Mouse (Mus musculus): Measurements from ENCODE around the gene Tmprss9.

GRCm38 (mm10) chr10:80914253-80914656, 42.6 kb downstream of the Tmprss9 start:
- TF ChIP-seq POLR2A (IDR thresholded peaks at IDR 0.05; ENCODE audit: low read depth, low read length), result no peak
- TF ChIP-seq CTCF (IDR thresholded peaks at IDR 0.05; ENCODE audit: borderline replicate concordance, insufficient read depth, low read length), result no peak

Measured in embryonic fibroblast, embryonic 13.5 days (primary cell).